Mouse (Mus musculus): Measurements from ENCODE around the gene Gm17018. TPM values are rescaled to one million over a fixed set of nuclear protein-coding genes. Genes with fewer than 3 reads are reported as not detected.

Gm17018 gene
- polyA plus RNA-seq, 1 experiment from 2014 or later, result 63.4 TPM

- no peak overlapping the region for H3K4me3 ChIP-seq (ENCODE audit: low read depth, low read length)
- no peaks in the 10 kb centered on the region for H3K36me3 ChIP-seq (ENCODE audit: control insufficient read depth, insufficient read depth, low read length)
- no peak overlapping the region for H3K27ac ChIP-seq (ENCODE audit: low read depth, low read length)
- H3K9me3 ChIP-seq (ENCODE audit: control insufficient read depth, low read length), result no peaks in the 10 kb centered on the region
- no peak overlapping the region for H3K4me2 ChIP-seq (replicated peaks; ENCODE audit: low read depth, low read length)
- no peaks in the 10 kb centered on the region for H3K27me3 ChIP-seq (ENCODE audit: control insufficient read depth, insufficient read depth, low read length)
- 90% methylated on average over 3 of the region's 3 CpGs for WGBS
- DNase-seq (ENCODE audit: low spot score) (no peak), ATAC-seq (ENCODE audit: low FRiP score) (no peak)
- H3K9ac ChIP-seq (ENCODE audit: low read depth, low read length), result no peak overlapping the region
- H3K4me1 ChIP-seq (replicated peaks; ENCODE audit: control insufficient read depth, insufficient read depth, low read length), result no peaks in the 10 kb centered on the region
These were observed 68.8 kb downstream of the Gm17018 start for GRCm38 (mm10) chr19:45629219-45629618.

Other genes with a start within 250 kb of the Gm17018 start
- 62.9 and 63.3 TPM in 2 replicates for gene Btrc, start 196.9 kb upstream of the Gm17018 start, polyA plus RNA-seq (2014; fragmentation: Nextera tagmentation; extraction: Ambion mirVana)
- gene Poll, start 84 bp upstream of the Gm17018 start, polyA plus RNA-seq (2014; fragmentation: Nextera tagmentation; extraction: Ambion mirVana), result 14.1 and 16.4 TPM in 2 replicates
- gene Fbxw4, start 99.7 kb downstream of the Gm17018 start, polyA plus RNA-seq (2014; fragmentation: Nextera tagmentation; extraction: Ambion mirVana), result 2.0 and 3.5 TPM in 2 replicates
- gene Fgf8, start 182.3 kb downstream of the Gm17018 start, polyA plus RNA-seq (2014; fragmentation: Nextera tagmentation; extraction: Ambion mirVana), result 4.6 and 5.7 TPM in 2 replicates
- gene Npm3, start 189.0 kb downstream of the Gm17018 start, polyA plus RNA-seq (2014; fragmentation: Nextera tagmentation; extraction: Ambion mirVana), result 7.4 and 8.8 TPM in 2 replicates
- 75.6 and 93.2 TPM in 2 replicates for gene Mgea5, start 223.2 kb downstream of the Gm17018 start, polyA plus RNA-seq (2014; fragmentation: Nextera tagmentation; extraction: Ambion mirVana)